Mouse (Mus musculus): ENCODE results near the gene Gm20865.
"Not testable (repeated sequence)": the region's sequence is repeated elsewhere in the genome, so short reads cannot be mapped to it uniquely, and the experiment has no call there.

The Gm20865 gene

GRCm38 (mm10) chrY:21241275-21241674 lies at the start of gene Gm20865:
Gene Gm20865 (plus strand): TSS chrY:21241575.
- not testable (repeated sequence) for DNase-seq (ENCODE audit: low read depth, low spot score)
